Mouse (Mus musculus) intestine, embryonic 14.5 days (tissue): Measurements from ENCODE around the gene Tent2. TPM values are rescaled to one million over a fixed set of nuclear protein-coding genes. Genes with fewer than 3 reads are reported as not detected.
A peak's percentile ranks its signal among the peaks of the same experiment; 100 is the strongest.
"Not testable (repeated sequence)": the region's sequence is repeated elsewhere in the genome, so short reads cannot be mapped to it uniquely, and the experiment has no call there.

Experiments
- ATAC-seq: fragments of 200-750 bp; cut with Nextera tagmentation; replicated peaks from 2 replicates; pipeline ENCODE4 v1.8.0; 2017; ENCODE audit warnings: low read depth, moderate number of reproducible peaks, moderate TSS enrichment, moderate library complexity; ENCODE audit not compliant: low FRiP score, low TSS enrichment
- DNase-seq: peaks from one replicate; pipeline ENCODE4 v3.0.0-alpha.2; 2018; ENCODE audit warnings: low spot score
- H3K27ac ChIP-seq: fragments of 300-500 bp; sonication (generic); 2 replicates; pipeline ENCODE4 v1.5.1; 2014; ENCODE audit warnings: low read depth, mild to moderate bottlenecking, control low read depth
- H3K27me3 ChIP-seq: fragments of 300-500 bp; sonication (generic); replicated peaks from 2 replicates; pipeline ENCODE4 v1.6.1; 2014; ENCODE audit warnings: low read length, control low read depth; ENCODE audit not compliant: control insufficient read depth, insufficient read depth
- H3K36me3 ChIP-seq: fragments of 300-500 bp; sonication (generic); 2 replicates; pipeline ENCODE4 v1.6.1; 2014; ENCODE audit warnings: low read length, control low read depth; ENCODE audit not compliant: control insufficient read depth, insufficient read depth
- H3K4me1 ChIP-seq: fragments of 300-500 bp; sonication (generic); replicated peaks from 2 replicates; pipeline ENCODE4 v1.6.1; 2014; ENCODE audit warnings: low read length, control low read depth, mixed read lengths; ENCODE audit not compliant: control insufficient read depth, insufficient read depth
- H3K4me2 ChIP-seq: fragments of 300-500 bp; sonication (generic); 2 replicates; pipeline ENCODE4 v1.6.1; 2014; ENCODE audit warnings: low read length
- H3K4me3 ChIP-seq: fragments of 300-500 bp; sonication (generic); 2 replicates; pipeline ENCODE4 v1.5.1; 2014; ENCODE audit warnings: low read depth, low read length, control low read depth, mixed read lengths
- H3K9ac ChIP-seq: fragments of 300-500 bp; sonication (generic); 2 replicates; pipeline ENCODE4 v1.6.1; 2014; ENCODE audit warnings: mild to moderate bottlenecking, low read length
- H3K9me3 ChIP-seq: fragments of 300-500 bp; sonication (generic); 2 replicates; pipeline ENCODE4 v1.6.1; 2016; ENCODE audit warnings: low read length, control low read depth; ENCODE audit not compliant: control insufficient read depth
- WGBS: fragments of 180-500 bp; shearing (Covaris S2); extraction: QIAGEN DNeasy Blood & Tissue Kit; methylation state at CpG from one replicate; pipeline ENCODE4 v1.1.7; 2014; 5-methylcytosine and 5-hydroxymethylcytosine counted together
- polyA plus RNA-seq: library from polyadenylated mRNA; unstranded; fragments of >200 nt; fragmentation: Nextera tagmentation; extraction: Ambion mirVana; gene quantifications from 2 replicates; pipeline ENCODE4 v1.2.1, GENCODE M21; 2014

The Tent2 gene
- polyA plus RNA-seq, 1 experiment from 2014 or later, result 74.0 TPM

GRCm38 (mm10) chr13:93211741-93212140 lies 19.6 kb upstream of the Tent2 start:
- ATAC-seq (no peak), DNase-seq (no peak)
- Histone ChIP-seq H3K4me3 (no peak overlapping the region), H3K9ac (no peak overlapping the region), H3K36me3 (no peaks in the 10 kb centered on the region), H3K27ac (no peak overlapping the region), H3K9me3 (no peaks in the 10 kb centered on the region), H3K4me2 (no peak overlapping the region), H3K4me1 (no peaks in the 10 kb centered on the region), H3K27me3 (no peaks in the 10 kb centered on the region)
- 37% methylated on average over 1 of the region's 1 CpGs for WGBS

- H3K27me3 ChIP-seq, result no peaks in the 10 kb centered on the region
- peaks cover 13% of the 10 kb centered on the region for H3K4me1 ChIP-seq
- H3K9me3 ChIP-seq, result no peaks in the 10 kb centered on the region
- peak overlapping the region; percentile 98 for H3K27ac ChIP-seq
- WGBS, result 44% methylated on average over 5 of the region's 5 CpGs
- H3K4me2 ChIP-seq, result peak overlapping the region; percentile 84
- DNase-seq, result no peak
- ATAC-seq, result peak; percentile 34; the same call in 1 of the 2 replicates
- H3K4me3 ChIP-seq, result peak overlapping the region; percentile 95
- H3K9ac ChIP-seq, result peak overlapping the region; percentile 96
- H3K36me3 ChIP-seq, result no peaks in the 10 kb centered on the region
These were observed 451 bp upstream of the Tent2 start for GRCm38 (mm10) chr13:93192646-93193026.

- no peak for DNase-seq
- Histone ChIP-seq H3K9ac (no peak overlapping the region), H3K4me2 (no peak overlapping the region; the same call in 1 of the 2 replicates), H3K27me3 (no peaks in the 10 kb centered on the region), H3K9me3 (no peaks in the 10 kb centered on the region), H3K4me3 (no peak overlapping the region), H3K27ac (no peak overlapping the region), H3K4me1 (peaks cover 13% of the 10 kb centered on the region), H3K36me3 (peaks cover 8% of the 10 kb centered on the region)
- no peak for ATAC-seq
- 56% methylated on average over 2 of the region's 2 CpGs for WGBS
These were observed 2.8 kb downstream of the Tent2 start for GRCm38 (mm10) chr13:93189416-93189815.

- Histone ChIP-seq H3K27ac (no peak overlapping the region), H3K27me3 (no peaks in the 10 kb centered on the region), H3K4me3 (no peak overlapping the region), H3K4me1 (peaks cover 13% of the 10 kb centered on the region), H3K36me3 (peaks cover 13% of the 10 kb centered on the region), H3K9ac (no peak overlapping the region), H3K9me3 (no peaks in the 10 kb centered on the region), H3K4me2 (no peak overlapping the region)
- DNase-seq (no peak), ATAC-seq (no peak)
- 88% methylated on average over 3 of the region's 3 CpGs for WGBS
These were observed 3.4 kb downstream of the Tent2 start for GRCm38 (mm10) chr13:93188738-93189137.

- not testable (repeated sequence) for H3K4me2 ChIP-seq, DNase-seq, H3K27ac ChIP-seq, H3K4me3 ChIP-seq, H3K9ac ChIP-seq, ATAC-seq, H3K9me3 ChIP-seq, H3K27me3 ChIP-seq
- WGBS, result 87% methylated on average over 5 of the region's 5 CpGs
- Histone ChIP-seq H3K4me1 (peaks cover 13% of the 10 kb centered on the region), H3K36me3 (peaks cover 22% of the 10 kb centered on the region)
These were observed 4.4 kb downstream of the Tent2 start for GRCm38 (mm10) chr13:93187792-93188191.

GRCm38 (mm10) chr13:93180351-93180750 lies 11.8 kb downstream of the Tent2 start:
- ATAC-seq, result no peak
- 93% methylated on average over 1 of the region's 1 CpGs for WGBS

GRCm38 (mm10) chr13:93179522-93179921 lies 12.7 kb downstream of the Tent2 start:
- no peaks in the 10 kb centered on the region for H3K4me1 ChIP-seq
- H3K4me3 ChIP-seq, result no peak overlapping the region
- H3K4me2 ChIP-seq, result no peak overlapping the region
- 91% methylated on average over 2 of the region's 2 CpGs for WGBS
- peaks cover 42% of the 10 kb centered on the region for H3K36me3 ChIP-seq
- H3K27me3 ChIP-seq, result no peaks in the 10 kb centered on the region
- no peak overlapping the region for H3K27ac ChIP-seq
- DNase-seq (no peak), ATAC-seq (no peak)
- no peak overlapping the region for H3K9ac ChIP-seq
- no peaks in the 10 kb centered on the region for H3K9me3 ChIP-seq

More at GRCm38 (mm10) chr13:93180351-93180750, 11.8 kb downstream of the Tent2 start:
- DNase-seq, result no peak
- no peak overlapping the region for H3K9ac ChIP-seq
- peaks cover 43% of the 10 kb centered on the region for H3K36me3 ChIP-seq
- H3K4me3 ChIP-seq, result no peak overlapping the region
- H3K27me3 ChIP-seq, result no peaks in the 10 kb centered on the region
- H3K4me1 ChIP-seq, result no peaks in the 10 kb centered on the region
- no peak overlapping the region for H3K4me2 ChIP-seq
- no peaks in the 10 kb centered on the region for H3K9me3 ChIP-seq
- H3K27ac ChIP-seq, result no peak overlapping the region

GRCm38 (mm10) chr13:93177571-93177970 lies 14.6 kb downstream of the Tent2 start:
- Histone ChIP-seq H3K9ac (no peak overlapping the region), H3K27ac (no peak overlapping the region), H3K4me2 (no peak overlapping the region), H3K27me3 (no peaks in the 10 kb centered on the region), H3K36me3 (peaks cover 42% of the 10 kb centered on the region), H3K4me1 (no peaks in the 10 kb centered on the region), H3K4me3 (no peak overlapping the region), H3K9me3 (no peaks in the 10 kb centered on the region)
- ATAC-seq (no peak), DNase-seq (no peak)

- Histone ChIP-seq H3K9ac (no peak overlapping the region), H3K9me3 (no peaks in the 10 kb centered on the region), H3K4me1 (no peaks in the 10 kb centered on the region), H3K27me3 (no peaks in the 10 kb centered on the region), H3K36me3 (peaks cover 46% of the 10 kb centered on the region), H3K4me3 (no peak overlapping the region), H3K27ac (no peak overlapping the region), H3K4me2 (no peak overlapping the region)
- no peak for ATAC-seq
- 97% methylated on average over 4 of the region's 4 CpGs for WGBS
- DNase-seq, result no peak
These were observed 28.9 kb downstream of the Tent2 start for GRCm38 (mm10) chr13:93163303-93163702.
